Mouse (Mus musculus) ES-E14 (cell line): ENCODE measurements around the gene Grk6.

Source experiments
- CHD2 ChIP-seq: IDR thresholded peaks from 2 replicates; pipeline ENCODE4 v1.6.1; 2014; ENCODE audit warnings: mild to moderate bottlenecking, low read depth, low read length, inconsistent platforms
- HCFC1 ChIP-seq: IDR thresholded peaks from 2 replicates; pipeline ENCODE4 v1.6.1; 2012; ENCODE audit warnings: low read length, inconsistent platforms, borderline replicate concordance; ENCODE audit not compliant: insufficient read depth
- MAFK ChIP-seq: IDR thresholded peaks from 2 replicates; pipeline ENCODE4 v1.6.1; 2014; ENCODE audit warnings: mild to moderate bottlenecking, low read depth, low read length, inconsistent platforms; ENCODE audit not compliant: insufficient read depth
- ZC3H11A ChIP-seq: IDR thresholded peaks from 2 replicates; pipeline ENCODE4 v1.6.1; 2012; ENCODE audit warnings: low read depth, mild to moderate bottlenecking, inconsistent platforms, low read length, borderline replicate concordance
- ZNF384 ChIP-seq: IDR thresholded peaks from 2 replicates; pipeline ENCODE4 v1.6.1; 2012; ENCODE audit warnings: low read depth, low read length, inconsistent platforms

DNA sequence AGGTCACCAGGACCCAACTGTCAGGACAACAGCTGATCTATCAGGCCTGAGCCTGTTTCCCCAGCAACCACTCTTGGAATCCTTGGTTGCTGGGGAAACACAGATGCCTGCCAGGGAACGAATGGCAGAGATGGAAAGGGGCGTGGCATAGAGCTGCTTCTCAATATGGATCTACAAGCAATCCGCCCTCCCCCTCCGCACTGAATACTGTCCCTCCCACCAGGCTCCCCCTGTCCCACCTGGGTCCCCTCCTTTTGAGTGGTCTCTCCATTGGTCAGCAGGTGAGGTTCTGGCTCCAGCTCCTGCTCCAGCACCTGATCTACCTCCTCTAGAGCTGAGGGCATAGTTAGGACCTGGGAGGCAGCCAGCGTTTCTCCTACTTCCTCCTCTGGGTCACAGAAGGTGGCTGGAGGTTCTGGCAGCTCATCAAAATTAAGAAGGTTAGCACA, 29.8 kb downstream of the Grk6 start:
- TF ChIP-seq ZNF384 (no peak), ZC3H11A (no peak), MAFK (no peak), HCFC1 (no peak), CHD2 (no peak)
